Mouse (Mus musculus): ENCODE measurements around the gene Ptpn3.

GRCm38 (mm10) chr4:57312256-57313166, 10.9 kb upstream of the Ptpn3 start:
- no peak for TF ChIP-seq CTCF (IDR thresholded peaks at IDR 0.05)
- no peak for TF ChIP-seq EP300 (IDR thresholded peaks at IDR 0.05; ENCODE audit: insufficient read depth, low read depth, low read length)
- no peak for TF ChIP-seq POLR2A (IDR thresholded peaks at IDR 0.05; ENCODE audit: insufficient read depth, low read depth, low read length)
